Mouse (Mus musculus) yolk sac, embryonic 10.5 days (tissue): ENCODE measurements at regions not wholly inside any gene's neighbourhood (a gene's known extent, or its start where the extent isn't known, plus 50 kb on each side); places are given as distances from the start of the nearest gene placed in this dataset.

Source experiments
- DNase-seq: peaks from one replicate; pipeline ENCODE4 v3.0.0-alpha.2; 2017; ENCODE audit warnings: low spot score

DNA sequence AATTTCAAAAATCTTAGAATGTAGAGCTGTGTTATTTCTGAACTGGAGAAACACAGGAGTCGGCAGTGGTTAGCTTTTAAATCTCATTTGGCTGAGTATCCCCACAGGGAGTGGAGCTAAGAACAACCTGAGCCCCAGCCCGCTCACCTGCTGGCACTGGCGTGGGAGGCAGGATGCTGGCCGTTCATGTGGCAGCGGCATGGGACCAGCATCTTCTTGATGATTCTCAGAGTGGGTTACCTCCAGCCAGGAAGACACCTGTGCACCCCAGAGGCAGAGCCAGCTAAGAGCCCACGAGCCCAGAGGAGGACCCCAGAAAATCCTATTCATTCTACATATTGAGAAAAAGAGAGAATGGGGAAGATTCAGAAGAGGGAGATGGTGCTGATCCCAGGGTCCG lies 181.7 kb downstream of the Vrk1 start:
- no peak for DNase-seq

DNA sequence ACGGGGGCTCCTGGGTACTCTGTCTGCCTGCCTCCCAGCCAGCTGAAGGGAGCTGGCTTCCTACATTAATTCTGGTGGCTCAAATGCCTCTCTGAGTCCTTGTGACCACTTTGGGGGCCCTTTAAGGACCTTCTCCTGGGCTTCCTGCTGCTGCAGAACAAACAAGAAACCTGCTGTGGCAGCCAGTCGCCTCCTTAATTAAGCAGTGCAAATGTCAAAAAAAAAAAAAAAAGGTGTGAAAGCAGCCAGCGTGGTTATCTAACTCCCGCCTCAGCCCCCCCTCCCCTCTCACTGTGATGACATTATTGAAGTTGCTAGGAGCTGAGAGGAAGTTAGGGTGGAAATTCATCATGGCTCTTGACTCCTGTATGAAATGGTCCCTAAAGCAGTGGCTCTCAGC lies 189.3 kb downstream of the Vrk1 start:
- DNase-seq: no peak

DNA sequence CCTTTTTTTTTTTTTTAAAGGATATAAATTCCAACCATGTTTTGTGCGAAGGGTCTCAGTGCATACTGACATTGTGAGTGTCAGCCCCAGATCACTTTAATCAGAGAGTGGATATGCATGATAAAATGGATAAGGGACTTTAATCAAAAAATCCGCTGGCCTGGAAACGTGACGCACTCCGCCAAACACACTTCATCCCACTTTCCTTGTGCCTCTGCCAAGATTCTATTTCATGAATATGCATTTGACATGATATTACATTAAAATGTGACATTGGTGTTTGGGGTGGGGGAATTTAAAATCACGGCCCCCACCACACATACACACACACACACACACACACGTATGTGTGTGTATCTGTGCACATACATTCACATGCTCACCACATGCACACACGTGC lies 193.5 kb downstream of the Vrk1 start:
- no peak for DNase-seq

DNA sequence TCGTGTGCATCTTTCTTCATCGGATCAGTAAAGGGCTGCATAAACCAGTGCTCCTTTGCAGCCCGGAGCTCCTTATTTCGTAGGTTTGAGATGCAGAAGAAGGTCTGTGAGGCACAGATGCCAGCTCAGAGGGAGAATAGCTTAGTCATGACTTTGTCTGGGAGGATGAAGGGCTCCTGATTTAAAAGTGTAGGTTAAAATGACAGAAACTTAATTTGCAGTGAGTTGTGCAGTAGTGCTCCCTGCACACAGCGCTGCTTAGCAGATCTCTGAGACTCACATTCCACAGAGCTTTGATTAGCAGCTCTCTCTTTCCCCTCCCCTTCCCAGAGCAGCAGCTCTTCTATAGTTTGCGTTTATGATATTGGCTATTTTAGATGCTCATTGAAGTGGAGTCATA lies 200.9 kb downstream of the Vrk1 start:
- no peak for DNase-seq

DNA sequence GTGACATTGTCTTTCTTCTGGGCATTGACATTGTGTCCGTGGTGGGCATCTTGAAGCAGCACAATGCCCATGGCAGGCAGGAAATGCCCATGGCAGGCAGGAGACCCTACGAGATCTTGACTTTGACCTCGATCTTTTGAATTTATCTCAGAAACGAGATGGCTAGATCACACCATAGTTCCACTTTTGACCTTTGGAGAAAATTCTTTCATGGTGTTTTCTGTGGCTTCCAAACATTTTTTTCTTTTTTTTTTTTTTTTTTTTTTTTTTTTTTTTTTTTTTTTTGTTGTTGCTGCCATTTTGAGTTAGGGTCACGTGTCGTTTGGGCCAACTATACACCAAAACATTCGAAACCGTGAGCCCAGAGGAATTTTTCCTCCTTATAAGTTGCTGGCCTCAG lies 201.5 kb downstream of the Vrk1 start:
- no peak for DNase-seq

DNA sequence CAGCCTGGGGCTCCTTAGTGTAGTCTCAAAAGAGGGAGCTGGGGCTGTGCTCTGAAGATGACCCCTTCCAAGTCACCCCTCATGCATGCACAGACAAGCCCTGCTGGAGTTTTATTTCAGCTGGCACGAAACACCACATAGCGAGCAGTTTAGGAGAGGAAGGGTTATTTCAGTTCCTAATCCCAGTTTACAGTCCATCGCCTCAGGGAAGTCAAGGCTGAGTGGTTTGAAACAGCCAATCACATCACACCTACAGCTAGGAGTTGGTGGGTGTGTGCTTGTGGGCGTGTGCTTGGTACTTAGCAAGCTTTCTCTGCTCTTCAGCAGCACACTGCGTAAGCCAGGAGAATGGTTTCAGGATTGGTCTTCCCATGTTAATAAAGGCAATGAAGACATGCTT lies 202.4 kb downstream of the Vrk1 start:
- DNase-seq: no peak

DNA sequence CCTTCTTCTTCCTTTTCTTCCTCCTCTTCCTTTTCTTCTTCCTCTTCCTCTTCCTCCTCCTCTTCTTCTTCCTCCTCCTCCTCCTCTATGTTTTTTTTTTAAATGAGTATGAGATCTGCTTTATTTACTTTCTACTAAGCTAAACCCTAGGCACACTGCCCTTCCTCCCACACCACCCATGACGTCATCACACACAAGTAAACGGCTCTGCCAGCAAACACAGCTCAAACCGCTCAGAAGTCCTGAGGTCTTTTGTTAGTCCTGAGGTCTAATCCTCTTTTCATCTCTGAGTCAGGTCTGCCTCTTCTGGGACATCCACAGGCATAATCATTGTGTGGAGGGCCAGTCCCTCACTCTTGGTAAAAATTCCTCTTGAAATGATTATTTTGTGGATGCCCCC lies 210.0 kb downstream of the Vrk1 start:
- DNase-seq: no peak

DNA sequence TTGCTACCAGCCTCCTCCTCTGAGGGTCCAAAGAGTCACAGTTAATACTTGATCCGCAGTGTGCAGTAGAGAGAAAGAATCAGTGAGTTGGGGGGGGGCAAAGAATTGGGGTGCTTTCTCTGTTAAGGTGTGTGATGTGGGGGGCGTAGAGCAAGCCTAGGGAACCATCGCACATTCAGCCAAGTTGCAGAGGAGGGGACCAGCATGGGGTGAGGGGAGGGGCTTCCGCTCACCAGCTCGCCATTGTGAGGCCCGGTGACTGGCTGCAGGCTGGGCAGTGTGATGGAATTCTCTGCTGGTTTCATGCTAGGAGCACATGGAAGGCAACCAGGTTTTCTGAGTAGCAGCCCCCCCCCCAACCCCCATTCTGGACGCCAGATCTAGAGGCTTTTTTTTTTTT lies 216.2 kb downstream of the Vrk1 start:
- DNase-seq: no peak

DNA sequence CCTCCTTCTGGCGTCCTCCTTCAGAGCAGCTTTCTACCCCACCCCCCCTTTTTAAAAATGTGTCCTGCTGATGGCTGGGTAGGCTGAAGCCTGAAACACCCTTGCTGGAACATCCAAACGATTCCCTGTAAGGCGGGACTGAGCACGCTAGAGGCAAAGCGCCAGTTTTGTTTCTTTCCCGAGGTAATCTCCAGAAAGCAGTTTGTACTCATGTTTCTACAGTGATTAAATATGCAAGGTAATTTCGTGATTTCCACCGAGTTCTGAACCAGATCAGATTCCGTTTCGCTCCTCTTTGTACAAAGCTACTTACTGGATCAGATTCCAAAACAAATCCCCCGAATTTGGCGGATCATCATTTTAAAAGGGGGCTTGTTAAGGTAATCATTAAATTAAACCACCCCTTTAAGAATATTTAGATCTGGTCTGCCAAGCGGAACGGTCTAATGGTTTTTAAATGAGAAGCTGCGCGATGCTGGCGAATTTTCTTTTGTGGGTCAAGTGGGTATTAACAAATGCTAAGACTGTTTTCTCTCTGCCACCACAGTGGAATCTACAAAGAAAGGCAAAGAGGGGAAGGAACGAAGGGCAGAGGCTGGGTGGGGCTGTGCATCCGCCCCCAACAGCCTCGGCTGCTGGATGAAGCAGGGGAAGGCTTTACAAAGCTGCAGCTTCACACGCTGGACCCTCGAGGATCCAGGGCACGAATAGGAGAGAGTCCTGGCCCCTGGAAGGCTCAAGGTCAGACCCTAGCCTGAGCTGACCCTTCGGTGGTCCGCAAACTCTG lies 216.9 kb downstream of the Vrk1 start:
- no peak for DNase-seq

DNA sequence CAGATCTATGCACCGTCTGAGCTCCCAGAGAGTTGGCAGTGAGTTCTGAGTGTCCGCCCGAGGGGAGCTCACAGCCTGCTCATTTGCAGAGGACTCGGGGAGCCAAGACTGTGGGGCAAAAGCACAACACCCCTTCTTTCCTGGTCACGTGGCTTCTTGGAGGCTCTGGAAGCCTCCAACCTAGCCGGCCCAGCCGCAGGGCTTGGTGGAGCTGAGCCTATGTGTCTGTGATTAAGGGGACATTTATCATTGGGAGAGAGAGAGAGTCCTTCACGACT lies 217.5 kb downstream of the Vrk1 start:
- no peak for DNase-seq

DNA sequence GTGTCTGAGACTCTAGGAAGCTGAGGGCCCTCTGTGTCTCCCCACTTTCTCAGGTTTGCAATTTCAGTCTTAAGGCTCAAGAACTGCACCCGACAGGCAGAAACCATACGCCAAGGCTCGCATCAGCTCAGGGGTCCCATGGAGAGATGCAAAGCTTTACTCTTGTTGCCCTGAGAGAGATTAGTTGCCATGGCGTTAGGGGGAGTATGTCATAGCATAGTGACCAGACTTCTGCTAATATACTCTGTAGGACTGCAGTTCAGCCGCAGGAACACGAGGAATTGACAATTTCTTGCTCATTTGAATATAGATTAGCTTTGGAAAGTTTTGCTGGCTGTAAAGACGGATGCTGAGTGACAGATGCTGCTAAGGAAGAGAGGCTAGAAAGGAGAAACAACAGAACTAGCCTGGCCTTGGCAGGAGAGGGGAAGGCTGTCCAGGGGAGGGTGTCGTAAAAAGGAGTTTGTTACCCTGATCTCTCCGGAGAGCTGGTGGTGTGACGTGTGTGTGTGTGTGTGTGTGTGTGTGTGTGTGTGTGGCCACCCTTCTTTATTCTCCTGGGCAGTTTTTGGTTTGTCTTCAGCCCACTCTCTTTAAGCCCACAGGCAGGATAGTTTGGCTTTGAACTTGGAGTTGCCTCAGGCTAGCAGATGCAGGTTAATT lies 235.3 kb downstream of the Vrk1 start:
- DNase-seq: no peak

DNA sequence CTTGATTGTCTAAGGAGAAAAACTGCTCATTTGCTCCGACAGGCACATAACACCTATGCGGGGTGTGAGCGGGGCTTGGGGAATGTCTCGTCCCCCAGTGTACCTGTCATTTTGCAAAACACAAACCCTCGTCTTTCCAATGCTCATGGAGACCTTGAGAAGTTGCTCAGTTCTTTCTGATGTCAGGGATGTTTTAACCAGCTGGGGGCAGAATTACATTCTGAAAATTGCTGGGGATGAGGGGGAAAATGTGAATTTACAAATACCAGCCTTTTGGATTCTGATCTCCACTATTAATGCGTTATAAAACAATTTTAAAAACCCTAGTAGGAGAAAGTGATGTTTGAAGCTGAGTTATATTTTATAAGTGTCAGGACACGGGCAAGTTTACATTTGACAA lies 263.6 kb downstream of the Vrk1 start:
- no peak for DNase-seq

DNA sequence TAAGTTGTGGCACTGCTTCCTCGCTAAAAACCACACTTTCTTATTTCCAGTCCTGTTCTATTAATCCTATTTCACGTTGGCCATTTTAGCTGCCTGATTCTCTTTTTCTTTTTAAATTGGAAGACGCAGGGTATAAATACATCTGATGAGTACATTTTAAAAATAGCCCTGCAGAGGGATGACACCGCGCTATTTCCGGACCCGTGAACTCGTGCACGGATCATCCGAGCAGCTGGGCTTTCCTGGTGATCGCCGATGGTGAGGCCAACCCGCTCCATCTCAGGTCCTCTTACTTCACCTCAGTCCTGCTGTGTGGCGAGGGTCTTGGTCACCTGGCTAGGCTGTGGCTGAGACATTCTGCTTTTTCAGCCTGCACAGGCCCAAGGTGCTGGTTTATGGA lies 267.9 kb downstream of the Vrk1 start:
- no peak for DNase-seq

DNA sequence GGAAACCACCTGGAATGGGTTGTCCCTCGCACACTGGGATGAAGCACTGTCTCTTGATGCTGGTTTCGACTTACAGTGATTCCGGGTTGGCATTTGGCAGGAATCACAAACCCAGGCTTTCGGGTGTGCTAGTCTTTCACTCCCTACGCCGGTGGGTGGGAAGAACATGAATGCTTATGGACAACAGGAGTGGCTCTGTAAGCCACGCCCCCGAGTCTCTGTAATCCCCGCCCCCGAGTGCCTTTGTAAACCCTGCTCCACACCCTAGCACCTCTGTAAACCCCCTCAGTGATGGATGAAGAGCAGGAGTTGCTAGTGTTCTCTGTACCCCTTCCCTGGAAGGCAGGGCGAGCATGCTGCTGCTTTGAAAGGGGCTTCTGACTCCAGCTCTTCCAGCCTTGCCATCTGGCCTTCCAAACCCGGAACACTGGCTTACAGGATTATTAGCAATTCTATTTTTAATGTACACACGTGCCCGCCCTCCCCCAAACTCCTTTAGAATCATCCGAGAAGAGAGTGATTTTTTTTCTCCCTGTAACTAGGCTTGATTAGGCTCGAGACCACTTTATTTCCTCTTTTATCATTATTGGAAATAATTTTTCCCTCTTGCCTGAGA lies 272.6 kb downstream of the Vrk1 start:
- DNase-seq: no peak

DNA sequence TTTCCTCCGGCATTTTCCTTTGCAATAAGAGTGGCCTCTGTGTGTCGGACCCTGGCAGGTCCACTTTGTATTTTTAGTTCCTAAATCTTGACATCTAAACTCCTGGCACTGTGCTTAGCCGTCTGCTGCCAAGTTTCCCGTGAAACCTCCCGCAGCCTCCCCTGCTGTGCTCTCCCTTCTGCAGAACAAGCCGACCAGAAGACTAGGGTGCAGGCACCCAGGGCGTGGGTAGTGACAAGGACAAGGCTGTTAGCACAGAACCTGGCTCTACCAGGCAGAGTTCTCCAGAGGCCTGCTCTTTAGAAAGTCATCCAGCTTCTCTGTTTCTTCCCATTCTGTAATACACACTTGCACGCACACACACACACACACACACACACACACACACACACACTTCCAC lies 274.8 kb downstream of the Vrk1 start:
- DNase-seq: no peak

DNA sequence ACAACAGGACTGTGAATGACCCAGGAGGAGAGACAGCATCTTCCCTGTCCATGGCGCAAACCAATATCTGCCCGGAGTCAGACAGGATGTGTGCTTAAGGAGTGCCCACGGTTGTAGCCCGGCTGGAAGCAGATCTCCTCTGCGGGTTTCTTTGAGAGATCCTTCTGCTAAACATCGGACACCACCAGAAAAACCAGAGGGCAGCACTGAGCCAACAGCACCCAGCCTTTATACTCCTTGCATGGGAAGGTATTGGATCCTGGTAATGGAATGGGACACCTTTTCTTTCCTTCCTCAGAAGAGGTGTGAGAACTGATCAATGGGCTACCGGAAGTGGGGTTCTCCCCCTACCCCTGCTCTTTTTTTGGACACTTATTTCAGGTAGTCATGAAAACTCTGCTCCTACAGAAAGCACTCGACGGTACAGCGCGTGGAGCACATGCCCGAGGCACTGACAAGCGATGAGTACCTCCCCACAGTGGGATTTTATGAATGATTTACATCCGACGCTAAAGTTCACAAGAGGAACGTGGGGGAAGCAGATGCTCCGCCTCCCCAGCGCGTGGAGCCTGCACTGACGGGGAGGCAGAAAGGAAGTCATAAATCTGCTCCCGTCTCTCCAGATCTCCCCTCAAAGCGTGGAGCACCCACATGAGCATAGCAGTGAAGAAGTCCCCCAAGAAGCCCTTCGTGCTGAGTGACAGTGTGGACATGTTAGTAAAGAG lies 278.9 kb downstream of the Vrk1 start:
- DNase-seq: no peak

DNA sequence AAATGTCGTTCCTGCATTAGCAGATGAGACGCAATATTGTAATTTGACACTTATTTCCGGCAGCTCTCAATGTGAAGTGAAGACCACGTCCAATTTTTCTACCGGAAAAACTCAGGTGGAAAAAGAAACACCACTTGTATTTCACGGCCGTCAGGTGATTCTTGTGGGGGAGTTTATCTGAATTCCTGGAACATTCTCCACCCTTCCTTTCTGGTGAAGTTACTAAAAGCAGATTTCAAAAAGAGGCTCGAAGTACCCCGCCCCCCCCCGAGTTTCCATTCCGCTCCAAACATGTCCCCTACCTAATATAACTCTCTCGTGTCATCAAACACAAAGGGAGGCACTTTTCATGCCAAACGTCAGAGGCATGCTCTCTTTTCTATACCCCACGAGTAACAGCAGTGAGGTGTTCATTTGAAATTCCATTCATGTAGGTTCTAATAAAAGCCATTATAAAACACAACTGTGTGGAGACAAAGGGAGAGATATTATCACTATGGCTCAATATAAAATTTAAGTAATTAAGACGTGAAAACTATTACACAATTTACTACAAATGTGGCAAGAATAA lies 281.5 kb downstream of the Vrk1 start:
- DNase-seq: no peak

DNA sequence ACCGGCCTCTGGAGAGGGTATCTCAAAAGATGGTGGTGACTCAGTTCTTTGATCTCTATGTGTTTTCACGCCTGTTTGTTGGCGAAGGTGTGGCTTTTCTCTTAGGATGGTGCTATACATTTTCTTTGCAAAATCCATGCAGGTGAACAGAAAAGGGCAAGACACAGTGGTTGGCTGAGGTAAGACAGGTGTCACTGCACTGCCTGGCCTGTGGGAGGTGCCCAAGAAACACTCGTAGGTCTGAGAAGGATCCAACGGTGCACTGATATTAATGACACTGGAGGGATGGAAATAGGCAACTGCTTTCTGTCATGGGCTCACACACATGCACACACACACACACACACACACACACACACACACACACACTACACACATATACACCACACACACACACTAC lies 283.1 kb downstream of the Vrk1 start:
- DNase-seq: no peak

DNA sequence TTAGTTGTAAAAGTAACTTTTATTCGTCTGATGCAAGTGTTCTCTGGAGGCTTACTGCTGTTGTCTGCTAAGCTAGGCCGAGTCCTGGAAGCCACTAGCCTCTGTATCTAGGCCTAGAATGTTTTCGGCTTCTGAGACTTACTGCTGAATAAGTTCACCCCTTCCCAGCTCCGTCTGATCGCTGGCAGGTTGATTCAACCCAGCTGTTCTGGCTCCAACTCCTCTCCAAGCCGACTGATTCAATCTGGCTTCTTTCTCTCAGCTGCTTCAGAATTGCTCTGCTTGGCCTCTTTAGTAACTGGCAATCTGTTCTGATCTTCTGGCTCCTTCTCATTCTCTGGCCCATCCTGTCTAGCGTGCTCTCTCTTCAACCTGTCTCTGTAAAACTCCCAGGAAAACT lies 285.6 kb downstream of the Vrk1 start:
- no peak for DNase-seq

DNA sequence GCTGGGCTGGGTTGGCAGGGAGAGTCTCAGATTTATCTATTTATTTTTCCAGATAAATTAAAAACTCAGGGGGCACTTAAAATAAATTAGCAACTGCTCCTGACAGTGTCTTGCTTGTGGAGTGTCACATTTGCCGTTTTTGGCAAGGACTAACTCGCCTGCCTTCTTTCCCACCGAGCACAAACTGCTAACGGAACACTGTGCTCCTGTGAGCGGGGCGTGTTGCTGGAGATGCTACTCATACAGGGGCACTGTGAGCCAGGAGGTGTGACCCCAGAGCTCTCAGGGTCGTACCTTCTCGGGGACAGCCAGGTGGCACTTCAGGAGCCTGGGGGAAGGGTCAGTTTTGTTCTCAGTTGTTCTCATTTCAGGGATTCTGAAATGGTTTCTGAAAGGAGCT lies 292.6 kb downstream of the Vrk1 start:
- DNase-seq: no peak

DNA sequence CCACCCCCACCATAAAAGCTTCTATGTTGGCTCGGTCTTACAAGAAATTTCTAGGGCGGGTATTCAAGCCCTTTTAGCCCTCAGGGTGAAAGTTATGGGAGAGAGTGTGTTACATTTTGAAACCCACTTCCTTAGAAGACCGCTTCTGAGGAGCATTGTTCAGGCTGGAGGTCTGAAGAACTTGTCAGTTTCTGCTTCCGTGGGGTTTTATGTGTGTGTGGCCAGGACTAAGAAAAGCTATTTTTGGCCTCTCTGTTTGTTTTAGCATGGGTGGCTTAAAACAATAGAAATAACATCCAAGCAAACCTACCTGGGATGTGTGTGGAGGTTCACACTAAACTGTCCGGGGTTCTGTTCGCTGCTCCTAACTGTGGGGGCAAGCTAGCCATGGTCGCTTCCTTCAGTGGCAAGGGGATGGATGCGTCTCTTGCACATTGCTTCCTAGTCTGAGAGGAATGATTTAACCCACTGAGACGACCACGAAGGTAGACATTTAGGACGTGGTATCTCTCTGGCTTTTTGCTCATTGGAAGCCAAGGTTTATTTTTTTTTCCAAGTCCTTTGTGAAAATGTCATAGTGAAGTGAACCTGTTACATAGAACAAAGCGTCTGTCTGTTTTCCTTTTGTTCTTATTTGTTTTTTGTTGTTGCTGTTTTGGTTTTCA lies 298.4 kb downstream of the Vrk1 start:
- no peak for DNase-seq

DNA sequence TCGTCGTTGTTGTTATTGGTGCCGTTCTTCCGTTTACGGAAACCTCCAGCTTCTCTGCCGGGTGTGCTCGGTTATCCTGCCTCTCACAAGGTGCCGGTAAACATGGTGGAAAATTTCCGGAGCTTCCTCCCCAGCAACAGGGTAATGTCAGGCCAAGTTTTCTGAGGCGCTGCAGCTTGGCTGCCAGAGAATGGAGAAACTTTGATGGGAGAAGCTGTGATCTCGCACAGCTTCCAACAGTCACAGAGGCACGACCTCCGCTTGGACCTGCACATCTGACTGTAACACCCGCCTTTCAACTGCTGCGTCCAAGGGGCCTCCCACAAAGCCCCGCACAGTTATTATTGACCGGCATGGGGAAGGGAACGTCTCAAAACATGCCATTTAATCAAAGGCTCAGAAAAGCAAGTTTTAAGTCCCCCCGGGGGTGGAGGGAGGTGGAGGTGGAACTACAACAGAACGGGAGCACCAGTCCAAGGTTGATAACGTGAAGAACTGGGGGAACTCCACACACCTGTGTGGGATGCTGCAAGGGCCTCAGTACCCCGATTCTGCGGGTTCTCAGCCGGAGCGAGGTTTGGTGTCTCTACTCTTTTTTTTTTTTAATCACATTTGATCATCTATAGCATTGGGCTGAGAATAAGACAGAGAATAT lies 299.1 kb downstream of the Vrk1 start:
- no peak for DNase-seq
